Mouse (Mus musculus): ENCODE measurements around the gene Mtmr2. TPM values are rescaled to one million over a fixed set of nuclear protein-coding genes. Genes with fewer than 3 reads are reported as not detected.

Gene Mtmr2
- 54.9 TPM for polyA plus RNA-seq (2017; shearing (Covaris generic))

GRCm38 (mm10) chr9:13748404-13748797 is at the start of gene Mtmr2:
Mtmr2 (plus strand) TSS chr9:13748410.

DNA sequence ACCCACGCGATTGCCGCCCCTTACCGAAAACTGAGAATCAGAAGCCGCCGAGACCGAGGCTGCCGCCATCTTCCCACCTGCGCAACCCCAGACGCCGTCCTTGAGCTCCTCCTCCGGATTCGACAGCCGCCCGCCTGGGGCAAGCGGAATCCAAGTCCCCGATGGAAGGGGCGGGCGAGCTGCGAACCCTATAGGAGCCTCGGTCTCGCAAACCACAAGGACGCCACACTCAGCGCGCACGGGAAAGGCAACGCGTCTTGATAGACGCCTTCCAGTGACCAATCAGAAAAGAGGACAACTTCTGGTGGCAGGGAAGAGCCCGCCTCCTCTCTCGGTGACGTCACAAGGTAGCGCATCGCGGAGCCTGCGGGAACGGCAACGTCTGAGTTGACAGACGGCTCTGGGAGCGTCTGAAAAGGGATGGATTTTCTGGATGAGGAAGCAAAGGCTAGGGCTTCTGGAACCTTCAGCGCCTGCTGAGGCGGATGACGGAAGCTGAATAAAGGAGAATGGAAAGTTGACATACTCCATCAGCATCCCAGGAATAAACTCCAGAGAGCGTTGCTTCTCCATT is 78.7 kb downstream of the Mtmr2 start, which contains the start of gene Cep57:
Gene Cep57 (minus strand): TSS at position 276 of the 574 bp plus-strand sequence.

DNA sequence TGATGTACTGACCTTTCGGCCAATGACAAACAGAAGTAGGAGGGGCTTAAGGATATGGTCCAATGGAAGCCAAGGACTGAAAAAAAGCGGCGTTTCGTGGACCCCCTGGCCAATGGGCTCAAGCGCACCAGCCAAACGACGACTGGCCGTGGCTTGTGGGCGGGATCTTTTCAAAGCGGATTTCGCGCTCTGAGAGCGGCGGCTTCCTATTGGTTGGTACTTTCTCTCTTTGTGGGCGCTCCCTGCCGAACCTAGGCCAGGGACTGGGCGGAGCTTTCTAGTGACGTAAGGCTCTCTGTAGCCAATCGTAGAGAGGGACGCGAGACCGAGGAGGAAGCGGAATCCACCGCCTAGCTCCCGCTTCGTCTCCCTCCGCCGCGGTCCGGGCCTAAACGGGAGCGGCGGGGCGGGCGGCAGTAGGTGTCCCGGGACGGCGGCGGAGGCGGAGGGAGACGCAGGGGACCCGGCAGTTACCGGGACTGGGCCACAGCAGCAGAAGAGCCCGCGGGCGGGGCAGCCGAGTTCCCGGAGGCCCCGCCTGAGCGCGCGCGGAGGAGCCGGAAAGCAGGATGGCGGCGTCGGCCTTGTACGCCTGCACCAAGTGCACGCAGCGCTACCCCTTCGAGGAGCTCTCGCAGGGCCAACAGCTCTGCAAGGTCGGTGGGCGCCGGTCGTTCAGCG is 79.3 kb downstream of the Mtmr2 start, which contains the start of gene Fam76b:
Gene Fam76b (plus strand): TSS at position 311 of the 681 bp plus-strand sequence.

Other genes starting within 250 kb of the Mtmr2 start
- gene Cep57, start 78.7 kb downstream of the Mtmr2 start, polyA plus RNA-seq (2017; shearing (Covaris generic)) = 86.6 TPM
- gene Fam76b, start 79.3 kb downstream of the Mtmr2 start, polyA plus RNA-seq (2017; shearing (Covaris generic)) = 49.2 TPM

Measured in naive thymus-derived CD4-positive, alpha-beta T cell, adult 5 months (primary cell).